Comparison of ENCODE assay signal across 20 mouse cellular contexts in genomic region chr8:109484741-109485140, GRCm38 (mm10). TPM values are rescaled to one million over a fixed set of nuclear protein-coding genes. Genes with fewer than 3 reads are reported as not detected.
DNase-seq lines count a peak whose midpoint lies in the region; ATAC-seq and TF ChIP-seq lines count a peak whose summit lies in the region.
"Had no signal": no experiment of that assay in that cellular context is flagged by ENCODE, and none has a peak within 500 bp of the region (broad histone marks: within the 10 kb centered on the region; RNA-seq: fewer than 3 reads in every experiment).

No protein-coding gene starts in this region.

- DNase-seq in hindbrain, embryonic 11.5 days (ENCODE audit: low spot score): no peak
- DNase-seq in ZHBTc4 (ENCODE audit: low read depth, low spot score): peak; percentile 35
- no peak for DNase-seq in spleen, adult 12 weeks (ENCODE audit: low spot score)
- DNase-seq in liver, postnatal 0 days: no peak
- DNase-seq: adrenal gland, postnatal 14 days; cerebellum, adult 18-20 months; kidney, adult 11 months; kidney, postnatal 25 days; right cerebral cortex, adult 18-20 months had no signal

- H3K36me3 ChIP-seq in hindbrain, embryonic 16.5 days (ENCODE audit: control insufficient read depth, insufficient read depth, low read length): no peaks in the 10 kb centered on the region
- no peaks in the 10 kb centered on the region for H3K36me3 ChIP-seq in hindbrain, embryonic 11.5 days (ENCODE audit: control insufficient read depth, insufficient read depth, low read length)
- H3K36me3 ChIP-seq in intestine, postnatal 0 days (ENCODE audit: control insufficient read depth, insufficient read depth): no peaks in the 10 kb centered on the region
- no peaks in the 10 kb centered on the region for H3K36me3 ChIP-seq in neural tube, embryonic 15.5 days
- no peaks in the 10 kb centered on the region for H3K36me3 ChIP-seq in liver, postnatal 0 days (replicated peaks; ENCODE audit: insufficient read depth, low read length)
- H3K36me3 ChIP-seq: forebrain, embryonic 10.5 days; heart, embryonic 12.5 days; liver, embryonic 12.5 days; lung, embryonic 15.5 days; midbrain, embryonic 12.5 days had no signal

- no peak overlapping the region for H3K9ac ChIP-seq in hindbrain, embryonic 16.5 days (ENCODE audit: low read depth, low read length)
- no peak overlapping the region for H3K9ac ChIP-seq in hindbrain, embryonic 11.5 days (ENCODE audit: low read depth, low read length)
- H3K9ac ChIP-seq in intestine, postnatal 0 days (ENCODE audit: low read depth, low read length): no peak overlapping the region
- no peak overlapping the region for H3K9ac ChIP-seq in neural tube, embryonic 15.5 days (replicated peaks)
- H3K9ac ChIP-seq in liver, postnatal 0 days (replicated peaks): no peak overlapping the region
- H3K9ac ChIP-seq: heart, embryonic 12.5 days; liver, embryonic 12.5 days; lung, embryonic 15.5 days; midbrain, embryonic 12.5 days had no signal

- no peaks in the 10 kb centered on the region for H3K27me3 ChIP-seq in hindbrain, embryonic 16.5 days (replicated peaks; ENCODE audit: control insufficient read depth, insufficient read depth, low read length)
- H3K27me3 ChIP-seq in hindbrain, embryonic 11.5 days (ENCODE audit: control insufficient read depth, insufficient read depth, low read length): no peaks in the 10 kb centered on the region
- H3K27me3 ChIP-seq in intestine, postnatal 0 days (replicated peaks; ENCODE audit: control insufficient read depth, insufficient read depth, low read length): no peaks in the 10 kb centered on the region
- H3K27me3 ChIP-seq in neural tube, embryonic 15.5 days (replicated peaks): no peaks in the 10 kb centered on the region
- H3K27me3 ChIP-seq in liver, postnatal 0 days (ENCODE audit: insufficient read depth, low read length): no peaks in the 10 kb centered on the region
- H3K27me3 ChIP-seq: heart, embryonic 12.5 days; liver, embryonic 12.5 days; lung, embryonic 15.5 days; midbrain, embryonic 12.5 days had no signal

- H3K9me3 ChIP-seq in hindbrain, embryonic 16.5 days (ENCODE audit: control insufficient read depth, low read length): no peaks in the 10 kb centered on the region
- H3K9me3 ChIP-seq in hindbrain, embryonic 11.5 days (ENCODE audit: control insufficient read depth, low read length): no peaks in the 10 kb centered on the region
- no peaks in the 10 kb centered on the region for H3K9me3 ChIP-seq in intestine, postnatal 0 days (ENCODE audit: control insufficient read depth)
- no peaks in the 10 kb centered on the region for H3K9me3 ChIP-seq in neural tube, embryonic 15.5 days (replicated peaks)
- no peaks in the 10 kb centered on the region for H3K9me3 ChIP-seq in liver, postnatal 0 days (ENCODE audit: low read length)
- H3K9me3 ChIP-seq: forebrain, embryonic 10.5 days; heart, embryonic 12.5 days; liver, embryonic 12.5 days; lung, embryonic 15.5 days; midbrain, embryonic 12.5 days had no signal

- no peak for TF ChIP-seq CTCF in intestine, postnatal 0 days (IDR thresholded peaks at IDR 0.05; ENCODE audit: low read depth)
- TF ChIP-seq CTCF in liver, postnatal 0 days (IDR thresholded peaks at IDR 0.05; ENCODE audit: low read depth): no peak

- H3K4me2 ChIP-seq in hindbrain, embryonic 16.5 days (ENCODE audit: low read length): no peak overlapping the region
- H3K4me2 ChIP-seq in hindbrain, embryonic 11.5 days (replicated peaks; ENCODE audit: low read depth, low read length): no peak overlapping the region
- H3K4me2 ChIP-seq in intestine, postnatal 0 days (replicated peaks; ENCODE audit: low read depth): peak overlapping the region; percentile 27
- peak overlapping the region; percentile 6; the same call in 1 of the 2 replicates for H3K4me2 ChIP-seq in neural tube, embryonic 15.5 days
- H3K4me2 ChIP-seq in liver, postnatal 0 days (ENCODE audit: low read depth, low read length): no peak overlapping the region
- H3K4me2 ChIP-seq: heart, embryonic 12.5 days; liver, embryonic 12.5 days; lung, embryonic 15.5 days; midbrain, embryonic 12.5 days had no signal

- no peak for TF ChIP-seq EP300 in liver, postnatal 0 days (IDR thresholded peaks at IDR 0.05; ENCODE audit: low read depth)

- 76% methylated on average over 11 of the region's 11 CpGs for WGBS in hindbrain, embryonic 16.5 days
- 83% methylated on average over 11 of the region's 11 CpGs for WGBS in hindbrain, embryonic 11.5 days
- WGBS in intestine, postnatal 0 days: 76% methylated on average over 11 of the region's 11 CpGs
- 75% methylated on average over 11 of the region's 11 CpGs for WGBS in neural tube, embryonic 15.5 days
- 75% methylated on average over 11 of the region's 11 CpGs for WGBS in liver, postnatal 0 days (ENCODE audit: insufficient replicate concordance)

- no peak for ATAC-seq in hindbrain, embryonic 16.5 days
- no peak for ATAC-seq in hindbrain, embryonic 11.5 days (ENCODE audit: low FRiP score)
- no peak for ATAC-seq in intestine, postnatal 0 days
- ATAC-seq in neural tube, embryonic 15.5 days (ENCODE audit: low FRiP score): no peak
- ATAC-seq in liver, postnatal 0 days: no peak
- ATAC-seq: activated CD4-positive, CD25-positive, alpha-beta regulatory T cell, adult 4 months; liver, embryonic 12.5 days had no signal

- no peak overlapping the region for H3K4me3 ChIP-seq in hindbrain, embryonic 16.5 days (ENCODE audit: low read length)
- no peak overlapping the region for H3K4me3 ChIP-seq in hindbrain, embryonic 11.5 days (ENCODE audit: low read depth, low read length)
- H3K4me3 ChIP-seq in intestine, postnatal 0 days (ENCODE audit: low read depth, low read length): no peak overlapping the region
- no peak overlapping the region for H3K4me3 ChIP-seq in neural tube, embryonic 15.5 days (replicated peaks)
- H3K4me3 ChIP-seq in liver, postnatal 0 days (ENCODE audit: low read depth, low read length): no peak overlapping the region
- H3K4me3 ChIP-seq: forebrain, embryonic 10.5 days; heart, embryonic 12.5 days; liver, embryonic 12.5 days; lung, embryonic 15.5 days; midbrain, embryonic 12.5 days had no signal

- peak overlapping the region; percentile 31; the same call in 1 of the 2 replicates for H3K27ac ChIP-seq in hindbrain, embryonic 16.5 days (ENCODE audit: low read depth, low read length)
- no peak overlapping the region for H3K27ac ChIP-seq in hindbrain, embryonic 11.5 days (ENCODE audit: low read depth, low read length)
- no peak overlapping the region for H3K27ac ChIP-seq in intestine, postnatal 0 days (ENCODE audit: low read depth, low read length)
- H3K27ac ChIP-seq in neural tube, embryonic 15.5 days (replicated peaks): peak overlapping the region; percentile 72
- H3K27ac ChIP-seq in liver, postnatal 0 days (ENCODE audit: low read depth): no peak overlapping the region
- H3K27ac ChIP-seq: forebrain, embryonic 10.5 days; liver, embryonic 12.5 days; lung, embryonic 15.5 days; midbrain, embryonic 12.5 days had no signal

- H3K4me1 ChIP-seq in hindbrain, embryonic 16.5 days (ENCODE audit: control insufficient read depth, insufficient read depth, low read depth, low read length): no peaks in the 10 kb centered on the region
- no peaks in the 10 kb centered on the region for H3K4me1 ChIP-seq in hindbrain, embryonic 11.5 days (replicated peaks; ENCODE audit: control insufficient read depth, insufficient read depth, low read length)
- no peaks in the 10 kb centered on the region for H3K4me1 ChIP-seq in intestine, postnatal 0 days (replicated peaks; ENCODE audit: control insufficient read depth, insufficient read depth, low read length)
- H3K4me1 ChIP-seq in neural tube, embryonic 15.5 days: peaks cover 9% of the 10 kb centered on the region
- H3K4me1 ChIP-seq in liver, postnatal 0 days (ENCODE audit: insufficient read depth): 0 out of 2 replicates have a peak, but pooled peaks cover 4% of the 10 kb centered on the region
- H3K4me1 ChIP-seq: liver, embryonic 12.5 days; lung, embryonic 15.5 days; midbrain, embryonic 12.5 days had no signal

RNA-seq across cellular contexts. Expression of gene Pmfbp1, which starts 9.1 kb away (rescaled TPM):
- polyA plus RNA-seq in hindbrain, embryonic 16.5 days (2015; fragmentation: Nextera tagmentation; extraction: Ambion mirVana): 1.3 and 2.0 TPM in 2 replicates
- polyA plus RNA-seq in hindbrain, embryonic 11.5 days (2014; fragmentation: Nextera tagmentation; extraction: Ambion mirVana): 2.9 and 4.7 TPM in 2 replicates
- polyA plus RNA-seq in intestine, postnatal 0 days (2015; fragmentation: Nextera tagmentation; extraction: Ambion mirVana): not detected in 2 replicates
- 1.0 and 1.5 TPM in 2 replicates for polyA plus RNA-seq in neural tube, embryonic 15.5 days (2015; fragmentation: Nextera tagmentation; extraction: Ambion mirVana)
- polyA plus RNA-seq in liver, postnatal 0 days (2015; fragmentation: Nextera tagmentation; extraction: Ambion mirVana): not detected in 2 replicates
- polyA plus RNA-seq: activated CD4-positive, CD25-positive, alpha-beta regulatory T cell, adult 4 months; heart, embryonic 12.5 days; liver, embryonic 12.5 days; lung, embryonic 15.5 days; small intestine, adult 2 months; thymus, postnatal 0 days had no signal

Comparison
In these comparisons a context has a peak if more than half of its experiments do, and no peak if none do; other contexts are left out.
1. H3K27ac ChIP-seq: peak in hindbrain, embryonic 16.5 days (single experiment) and neural tube, embryonic 15.5 days (single experiment); none in hindbrain, embryonic 11.5 days (single experiment), intestine, postnatal 0 days (single experiment) and liver, postnatal 0 days (single experiment).
2. H3K4me2 ChIP-seq: peak in intestine, postnatal 0 days (single experiment) and neural tube, embryonic 15.5 days (single experiment); none in hindbrain, embryonic 16.5 days (single experiment), hindbrain, embryonic 11.5 days (single experiment) and liver, postnatal 0 days (single experiment).